Mouse (Mus musculus) intestine, postnatal 0 days (tissue): ENCODE results near the gene Abt1. TPM values are rescaled to one million over a fixed set of nuclear protein-coding genes. Genes with fewer than 3 reads are reported as not detected.
A peak's percentile ranks its signal among the peaks of the same experiment; 100 is the strongest.
"Not testable (repeated sequence)": the region's sequence is repeated elsewhere in the genome, so short reads cannot be mapped to it uniquely, and the experiment has no call there.

ENCODE experiments used
- ATAC-seq: fragments of 200-750 bp; cut with Nextera tagmentation; 2 replicates; pipeline ENCODE4 v1.8.0; 2017; ENCODE audit warnings: mild to moderate bottlenecking, moderate TSS enrichment, moderate library complexity
- H3K27ac ChIP-seq: fragments of 300-500 bp; sonication (generic); 2 replicates; pipeline ENCODE4 v1.5.1; 2014; ENCODE audit warnings: mild to moderate bottlenecking, low read depth, low read length, moderate library complexity
- H3K27me3 ChIP-seq: fragments of 300-500 bp; sonication (generic); replicated peaks from 2 replicates; pipeline ENCODE4 v1.6.1; 2014; ENCODE audit warnings: low read length, mixed read lengths; ENCODE audit not compliant: control insufficient read depth, insufficient read depth
- H3K36me3 ChIP-seq: fragments of 300-500 bp; sonication (generic); 2 replicates; pipeline ENCODE4 v1.6.1; 2014; ENCODE audit warnings: mild to moderate bottlenecking, moderate library complexity; ENCODE audit not compliant: control insufficient read depth, insufficient read depth
- H3K4me1 ChIP-seq: fragments of 300-500 bp; sonication (generic); replicated peaks from 2 replicates; pipeline ENCODE4 v1.6.1; 2014; ENCODE audit warnings: antibody characterized with exemption, low read length, mixed read lengths; ENCODE audit not compliant: control insufficient read depth, insufficient read depth
- H3K4me2 ChIP-seq: fragments of 300-500 bp; sonication (generic); replicated peaks from 2 replicates; pipeline ENCODE4 v1.6.1; 2014; ENCODE audit warnings: low read depth, mild to moderate bottlenecking, moderate library complexity
- H3K4me3 ChIP-seq: fragments of 300-500 bp; sonication (generic); 2 replicates; pipeline ENCODE4 v1.5.1; 2014; ENCODE audit warnings: low read depth, low read length
- H3K9ac ChIP-seq: fragments of 300-500 bp; sonication (generic); 2 replicates; pipeline ENCODE4 v1.6.1; 2014; ENCODE audit warnings: mild to moderate bottlenecking, low read depth, low read length
- H3K9me3 ChIP-seq: fragments of 300-500 bp; sonication (generic); 2 replicates; pipeline ENCODE4 v1.6.1; 2016; ENCODE audit warnings: mixed run types; ENCODE audit not compliant: control insufficient read depth
- CTCF ChIP-seq: sonication (generic); IDR thresholded peaks from 2 replicates; pipeline ENCODE4 v1.5.1; 2016; ENCODE audit warnings: low read depth, mild to moderate bottlenecking, control low read depth, antibody characterized with exemption, moderate library complexity
- WGBS: fragments of 180-500 bp; shearing (Covaris S2); extraction: QIAGEN DNeasy Blood & Tissue Kit; methylation state at CpG from one replicate; pipeline ENCODE4 v1.1.7; 2014; 5-methylcytosine and 5-hydroxymethylcytosine counted together
- polyA plus RNA-seq: library from polyadenylated mRNA; unstranded; fragments of >200 nt; fragmentation: Nextera tagmentation; extraction: Ambion mirVana; gene quantifications from 2 replicates; pipeline ENCODE4 v1.2.1, GENCODE M21; 2015

The Abt1 gene
- polyA plus RNA-seq, 1 experiment from 2014 or later = 5.1 TPM

- H3K4me2 ChIP-seq = peak overlapping the region; percentile 68
- H3K27ac ChIP-seq = no peak overlapping the region
- H3K4me3 ChIP-seq = no peak overlapping the region
- no peaks in the 10 kb centered on the region for H3K9me3 ChIP-seq
- H3K9ac ChIP-seq = no peak overlapping the region
- H3K4me1 ChIP-seq = no peaks in the 10 kb centered on the region
- no peak for ATAC-seq
- H3K36me3 ChIP-seq = no peaks in the 10 kb centered on the region
- no peak for TF ChIP-seq CTCF
- H3K27me3 ChIP-seq = peaks cover 19% of the 10 kb centered on the region; the same call in 1 of the 2 replicates
- 15% methylated on average over 24 of the region's 24 CpGs for WGBS
Observed at GRCm38 (mm10) chr13:23400771-23401682, 22.6 kb downstream of the Abt1 start.

- not testable (repeated sequence) for H3K9ac ChIP-seq, H3K9me3 ChIP-seq, H3K36me3 ChIP-seq, H3K4me1 ChIP-seq, H3K27ac ChIP-seq, ATAC-seq
- WGBS = 17% methylated on average over 14 of the region's 14 CpGs
- H3K27me3 ChIP-seq = peaks cover 39% of the 10 kb centered on the region
- H3K4me2 ChIP-seq = peak overlapping the region; percentile 66; the same call in 1 of the 2 replicates
- peak overlapping the region; percentile 44; the same call in 1 of the 2 replicates for H3K4me3 ChIP-seq
Observed at GRCm38 (mm10) chr13:23396913-23397312, 26.8 kb downstream of the Abt1 start.

- no peak overlapping the region for H3K9ac ChIP-seq
- H3K9me3 ChIP-seq = no peaks in the 10 kb centered on the region
- no peak overlapping the region for H3K27ac ChIP-seq
- no peak for ATAC-seq
- WGBS = 1% methylated on average over 31 of the region's 31 CpGs
- no peak for TF ChIP-seq CTCF
- H3K4me2 ChIP-seq = peak overlapping the region; percentile 66
- H3K4me1 ChIP-seq = no peaks in the 10 kb centered on the region
- H3K4me3 ChIP-seq = peak overlapping the region; percentile 44
- no peaks in the 10 kb centered on the region for H3K36me3 ChIP-seq
- H3K27me3 ChIP-seq = peaks cover 39% of the 10 kb centered on the region
Observed at GRCm38 (mm10) chr13:23396246-23396703, 27.4 kb downstream of the Abt1 start.

GRCm38 (mm10) chr13:23395301-23396245, 28.1 kb downstream of the Abt1 start:
- 3% methylated on average over 43 of the region's 43 CpGs for WGBS
- H3K36me3 ChIP-seq = no peaks in the 10 kb centered on the region
- no peak overlapping the region for H3K27ac ChIP-seq
- H3K4me1 ChIP-seq = no peaks in the 10 kb centered on the region
- peak overlapping the region; percentile 44 for H3K4me3 ChIP-seq
- H3K9me3 ChIP-seq = no peaks in the 10 kb centered on the region
- no peak for TF ChIP-seq CTCF
- peaks cover 39% of the 10 kb centered on the region for H3K27me3 ChIP-seq
- no peak overlapping the region for H3K9ac ChIP-seq
- no peak for ATAC-seq
- H3K4me2 ChIP-seq = peak overlapping the region; percentile 66

GRCm38 (mm10) chr13:23387548-23387947, 36.1 kb downstream of the Abt1 start:
- Histone ChIP-seq H3K9me3 (no peaks in the 10 kb centered on the region), H3K27me3 (no peaks in the 10 kb centered on the region), H3K27ac (no peak overlapping the region), H3K36me3 (no peaks in the 10 kb centered on the region), H3K4me2 (no peak overlapping the region), H3K4me1 (no peaks in the 10 kb centered on the region), H3K4me3 (no peak overlapping the region), H3K9ac (no peak overlapping the region)
- ATAC-seq = no peak
- no peak for TF ChIP-seq CTCF
- WGBS = 90% methylated on average over 1 of the region's 1 CpGs

- Histone ChIP-seq H3K4me3 (no peak overlapping the region), H3K27ac (no peak overlapping the region), H3K27me3 (no peaks in the 10 kb centered on the region), H3K9me3 (no peaks in the 10 kb centered on the region), H3K9ac (no peak overlapping the region), H3K4me2 (no peak overlapping the region), H3K4me1 (no peaks in the 10 kb centered on the region), H3K36me3 (no peaks in the 10 kb centered on the region)
- no peak for ATAC-seq
- TF ChIP-seq CTCF = no peak
- 62% methylated on average over 1 of the region's 1 CpGs for WGBS
Observed at GRCm38 (mm10) chr13:23383127-23383526, 40.5 kb downstream of the Abt1 start.
